Mouse (Mus musculus): ENCODE results near the gene Gpr62.

The Gpr62 gene

DNA sequence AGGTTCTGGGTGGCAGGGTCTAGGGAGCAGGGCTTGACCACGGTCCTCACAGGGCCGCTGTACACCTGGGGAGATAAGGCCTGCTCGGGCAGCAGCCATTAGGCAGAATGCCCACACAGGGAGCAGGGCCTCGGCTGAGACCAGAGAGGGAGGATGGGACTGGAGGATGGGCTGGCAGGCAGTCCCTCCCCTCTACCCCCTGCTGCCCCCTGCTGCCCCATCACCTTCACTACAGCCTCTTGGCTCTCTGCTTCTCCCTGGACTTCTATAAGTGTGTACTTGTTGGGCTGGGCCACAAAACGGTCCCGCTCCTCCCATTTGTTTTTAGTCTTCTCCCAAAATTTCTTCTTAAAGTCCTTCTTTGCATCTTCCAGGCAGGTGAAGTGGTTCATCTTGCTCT is 8.7 kb upstream of the Gpr62 start:
- DNase-seq (ENCODE audit: low spot score): peak; percentile 68

DNA sequence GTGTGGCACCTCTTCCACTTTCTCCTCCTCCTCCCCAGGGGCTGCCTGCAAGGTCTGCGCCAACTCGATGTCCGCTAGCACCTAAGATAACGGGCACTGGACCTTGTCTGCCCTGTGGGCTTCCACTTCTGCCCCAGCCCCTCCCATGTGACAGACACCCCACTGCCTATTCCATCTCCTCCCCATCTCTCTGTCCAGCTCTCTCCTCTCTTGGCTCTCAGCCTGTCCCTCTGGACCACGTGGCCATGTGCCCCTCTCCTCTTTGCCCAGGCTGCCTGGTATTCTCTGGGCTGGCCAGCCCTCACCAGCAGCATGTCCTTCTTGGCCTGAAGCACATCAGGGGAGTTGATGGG is 8.0 kb upstream of the Gpr62 start:
- no peak for DNase-seq (ENCODE audit: low spot score)

DNA sequence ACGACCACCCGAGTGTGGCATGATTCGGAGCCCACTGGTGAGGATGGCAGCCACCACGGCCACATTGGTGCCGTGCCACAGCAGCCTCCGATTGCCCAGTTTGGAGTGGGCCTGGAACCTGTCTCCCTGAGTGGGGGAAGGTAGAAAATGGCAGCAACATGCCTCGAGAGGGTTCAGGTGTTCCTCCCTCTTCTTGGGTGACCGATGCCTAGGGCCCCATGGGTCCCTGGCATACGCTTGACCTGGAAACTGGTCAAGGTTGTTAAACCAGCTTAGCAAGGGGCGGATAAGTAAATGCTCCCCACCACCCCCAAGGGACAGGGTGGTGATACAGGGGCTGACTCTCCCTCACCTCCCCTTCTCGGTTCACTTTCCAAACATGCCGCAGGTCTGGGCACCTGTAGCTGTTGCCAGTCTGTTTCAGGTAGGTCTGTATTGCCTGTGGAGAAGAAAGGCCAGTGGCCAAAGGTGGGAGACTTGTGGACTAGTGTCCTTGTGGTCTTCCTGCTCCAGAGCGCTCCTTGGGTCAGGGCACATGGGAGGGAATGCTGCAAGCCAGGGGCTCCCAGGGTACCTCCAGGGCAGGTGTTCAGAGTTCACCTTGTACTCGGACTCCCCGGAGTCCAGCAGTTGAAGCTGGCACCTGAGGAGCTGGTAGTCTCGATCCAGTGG is 7.5 kb upstream of the Gpr62 start:
- no peak for DNase-seq (ENCODE audit: low spot score)

DNA sequence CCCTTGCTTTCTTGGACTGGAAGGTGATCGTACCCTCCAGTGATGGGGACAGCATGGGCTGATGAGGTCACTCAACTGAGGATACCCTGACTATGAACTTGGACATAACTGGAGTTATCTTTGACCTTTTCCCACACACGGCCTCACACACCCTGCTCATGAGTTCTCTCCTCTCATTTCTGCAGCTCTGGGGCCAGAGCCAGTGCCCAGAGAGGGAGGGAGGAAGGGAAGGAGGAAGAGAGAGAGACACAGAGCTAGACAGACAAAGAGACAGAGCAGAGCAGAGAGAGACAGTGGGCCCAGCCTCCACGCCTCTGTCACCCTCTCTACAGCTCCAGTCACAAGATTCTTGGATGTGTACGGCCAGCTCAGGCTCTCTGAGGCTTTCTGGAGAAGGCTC is 6.6 kb upstream of the Gpr62 start:
- DNase-seq (ENCODE audit: low spot score): no peak

DNA sequence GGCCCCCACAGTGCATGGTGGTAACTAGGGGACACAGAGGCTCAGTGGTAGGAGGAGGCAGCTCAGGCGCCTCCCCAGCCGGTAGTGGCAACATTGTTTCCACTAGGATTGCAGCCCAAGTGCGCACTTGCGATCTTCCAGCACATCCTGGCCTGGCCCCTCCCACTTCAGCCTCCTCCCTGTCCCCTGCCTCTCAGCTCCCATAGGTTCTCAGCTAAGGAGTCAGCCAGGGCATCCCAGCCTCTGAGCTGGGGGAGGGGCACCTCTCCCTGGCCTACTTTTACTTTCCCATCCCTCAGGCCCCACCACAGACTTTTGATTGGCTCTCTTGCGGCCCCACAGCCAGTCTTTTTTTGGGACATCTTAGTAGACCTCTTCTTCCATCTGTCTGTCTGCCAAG is 6.2 kb upstream of the Gpr62 start:
- peak; percentile 51 for DNase-seq (ENCODE audit: low spot score)

DNA sequence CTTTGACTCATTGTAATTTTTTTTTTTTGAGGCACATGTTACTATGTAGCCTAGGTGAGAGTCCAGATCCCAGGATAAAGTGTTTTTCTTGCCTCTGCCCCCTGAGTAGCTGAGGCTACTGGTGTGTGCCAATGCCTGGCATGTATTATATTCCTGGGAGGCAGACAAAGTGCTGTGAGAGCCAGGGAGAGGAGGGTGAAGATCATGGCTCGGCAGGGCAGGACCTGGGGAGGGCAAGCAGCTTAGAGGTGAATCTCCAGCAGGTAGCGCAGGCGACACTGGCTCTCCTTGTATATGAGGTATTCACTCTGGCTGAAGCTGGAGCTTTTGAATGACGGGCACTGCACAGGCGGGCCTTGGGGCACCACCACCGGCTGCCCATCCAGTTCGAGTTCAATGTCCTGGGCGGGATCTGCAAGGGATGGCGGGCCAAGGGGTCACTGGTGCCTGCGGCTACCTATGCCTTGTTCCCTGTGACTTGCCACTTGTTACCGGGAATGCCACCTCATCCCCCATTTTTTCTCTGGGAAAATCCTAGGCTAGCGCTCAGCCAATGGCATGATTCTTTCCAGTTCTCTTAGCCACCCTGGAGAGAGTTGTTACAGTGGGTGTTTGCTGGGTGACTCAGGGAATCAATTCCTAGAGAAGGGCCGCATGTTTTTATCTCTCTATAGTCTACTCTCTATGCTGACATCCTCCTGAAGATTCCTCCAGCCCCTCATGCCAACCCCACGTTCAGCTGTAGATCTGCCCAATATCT is 5.4 kb upstream of the Gpr62 start:
- no peak for DNase-seq (ENCODE audit: low spot score)

DNA sequence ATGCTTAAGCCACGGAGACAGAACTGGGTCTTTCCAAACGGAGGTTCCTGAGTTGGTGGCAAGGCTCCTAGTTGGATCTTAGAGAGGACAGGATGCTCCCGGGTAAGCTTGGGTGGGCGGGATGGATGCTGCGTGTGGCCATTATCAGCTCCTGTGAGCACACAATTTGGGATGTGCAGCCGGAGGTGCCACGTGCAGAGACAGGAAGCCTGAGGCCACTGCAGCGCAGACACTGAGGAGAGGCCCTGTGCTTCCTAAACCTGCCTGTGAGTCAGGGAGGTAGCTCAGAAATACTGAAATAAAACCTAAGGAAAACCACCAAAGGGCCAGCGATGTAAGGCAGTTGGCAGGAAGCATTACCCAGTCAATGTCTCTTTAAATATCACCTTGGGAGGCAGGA is 4.0 kb upstream of the Gpr62 start:
- DNase-seq (ENCODE audit: low spot score): no peak

DNA sequence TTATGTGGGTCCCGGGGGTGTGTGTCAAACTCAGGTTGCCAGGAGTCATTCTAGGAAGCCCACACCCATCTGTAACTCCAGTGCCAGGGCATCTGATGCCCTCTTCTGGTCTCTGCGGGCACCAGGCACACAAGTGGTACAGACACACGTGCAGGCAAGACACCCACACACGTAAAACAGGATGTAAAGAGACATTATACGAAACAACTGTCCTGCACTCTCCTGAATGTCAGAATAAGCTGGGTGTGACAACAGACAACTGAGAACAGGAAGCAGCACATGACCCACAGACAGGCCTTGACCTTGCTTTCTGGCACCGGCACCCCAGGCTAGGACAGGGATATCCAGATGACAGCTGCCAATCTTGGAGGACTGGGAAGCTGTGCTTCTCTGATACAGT is 3.6 kb upstream of the Gpr62 start:
- no peak for DNase-seq (ENCODE audit: low spot score)

DNA sequence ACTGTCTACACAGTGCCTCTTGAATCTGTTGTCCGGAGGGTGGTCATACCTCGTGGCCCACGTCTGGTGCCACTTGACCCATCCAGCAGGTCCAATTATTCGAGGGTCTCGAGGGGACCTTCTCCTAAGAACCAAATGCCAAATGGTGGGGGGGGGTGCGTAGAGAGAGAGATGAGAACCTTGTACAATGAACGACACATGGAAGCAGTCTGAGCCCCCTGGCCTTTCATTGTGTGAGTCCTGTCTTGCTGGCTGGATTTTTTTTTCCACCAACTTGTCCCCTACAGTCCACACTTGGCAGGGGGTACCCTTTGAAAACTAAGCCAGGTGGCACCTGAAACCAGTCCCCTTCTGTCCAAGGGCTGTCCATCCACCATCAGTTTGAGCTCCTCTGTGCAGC is 2.0 kb upstream of the Gpr62 start:
- no peak for DNase-seq (ENCODE audit: low spot score)

DNA sequence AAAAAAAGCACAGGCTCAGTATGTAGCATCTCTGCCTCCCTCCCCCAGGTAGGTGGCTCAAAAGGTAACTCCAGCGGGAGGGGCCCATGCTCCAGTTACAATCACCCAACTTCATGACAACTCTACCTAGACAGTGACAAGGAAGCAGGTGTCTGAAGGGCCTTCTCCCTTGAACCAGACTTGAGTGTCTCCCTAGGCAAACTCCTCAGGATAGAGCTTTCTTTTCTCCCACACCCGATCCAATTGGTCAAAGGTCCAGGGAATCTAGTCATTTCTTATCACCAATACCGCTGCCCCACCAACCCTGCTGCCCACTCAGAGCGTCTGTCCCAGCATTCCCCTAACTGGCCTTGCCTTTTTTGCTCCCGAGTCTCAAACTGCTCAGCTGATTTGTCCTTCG is 983 bp upstream of the Gpr62 start:
- no peak for DNase-seq (ENCODE audit: low spot score)

DNA sequence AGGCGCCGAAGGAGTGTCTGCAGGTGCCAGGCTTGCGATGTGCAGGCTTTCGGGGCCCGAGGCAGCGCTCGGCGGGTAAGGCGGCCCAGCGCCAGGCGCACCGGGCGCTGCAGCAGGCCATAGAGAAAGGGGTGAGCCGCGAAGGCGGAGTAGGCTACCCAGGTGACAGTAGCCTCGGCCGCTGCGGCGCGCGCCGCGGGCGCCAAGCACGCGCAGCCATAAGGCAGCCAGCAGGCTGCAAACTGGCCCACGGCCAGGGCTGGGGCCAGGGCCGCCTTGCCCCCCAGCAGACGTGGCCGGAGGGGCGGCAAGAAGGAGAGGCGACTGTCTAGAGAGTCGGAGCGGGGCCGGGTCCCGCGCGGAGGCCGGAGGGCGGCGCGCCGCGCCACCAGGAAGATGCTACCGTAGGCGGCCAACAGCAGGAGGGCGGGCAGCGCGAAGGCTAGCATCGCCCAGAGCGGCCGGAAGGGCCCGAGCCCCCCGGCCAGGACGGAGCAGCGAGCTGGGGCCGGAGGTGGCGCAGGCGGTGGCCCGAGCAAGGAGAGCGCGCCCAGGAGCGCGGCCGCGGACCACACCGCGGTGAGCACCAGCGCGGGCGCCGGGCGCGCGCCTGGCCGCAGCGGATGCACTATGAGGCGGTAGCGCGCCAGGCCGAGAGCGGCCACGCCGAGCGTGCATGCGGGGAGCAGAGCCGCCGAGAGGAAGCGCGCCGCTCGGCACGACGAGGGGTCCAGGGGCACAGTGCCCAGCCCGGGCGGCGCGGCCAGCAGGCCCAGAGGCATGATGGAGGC is 792 bp downstream of the Gpr62 start:
- peak; percentile 49 for DNase-seq (ENCODE audit: low spot score)

DNA sequence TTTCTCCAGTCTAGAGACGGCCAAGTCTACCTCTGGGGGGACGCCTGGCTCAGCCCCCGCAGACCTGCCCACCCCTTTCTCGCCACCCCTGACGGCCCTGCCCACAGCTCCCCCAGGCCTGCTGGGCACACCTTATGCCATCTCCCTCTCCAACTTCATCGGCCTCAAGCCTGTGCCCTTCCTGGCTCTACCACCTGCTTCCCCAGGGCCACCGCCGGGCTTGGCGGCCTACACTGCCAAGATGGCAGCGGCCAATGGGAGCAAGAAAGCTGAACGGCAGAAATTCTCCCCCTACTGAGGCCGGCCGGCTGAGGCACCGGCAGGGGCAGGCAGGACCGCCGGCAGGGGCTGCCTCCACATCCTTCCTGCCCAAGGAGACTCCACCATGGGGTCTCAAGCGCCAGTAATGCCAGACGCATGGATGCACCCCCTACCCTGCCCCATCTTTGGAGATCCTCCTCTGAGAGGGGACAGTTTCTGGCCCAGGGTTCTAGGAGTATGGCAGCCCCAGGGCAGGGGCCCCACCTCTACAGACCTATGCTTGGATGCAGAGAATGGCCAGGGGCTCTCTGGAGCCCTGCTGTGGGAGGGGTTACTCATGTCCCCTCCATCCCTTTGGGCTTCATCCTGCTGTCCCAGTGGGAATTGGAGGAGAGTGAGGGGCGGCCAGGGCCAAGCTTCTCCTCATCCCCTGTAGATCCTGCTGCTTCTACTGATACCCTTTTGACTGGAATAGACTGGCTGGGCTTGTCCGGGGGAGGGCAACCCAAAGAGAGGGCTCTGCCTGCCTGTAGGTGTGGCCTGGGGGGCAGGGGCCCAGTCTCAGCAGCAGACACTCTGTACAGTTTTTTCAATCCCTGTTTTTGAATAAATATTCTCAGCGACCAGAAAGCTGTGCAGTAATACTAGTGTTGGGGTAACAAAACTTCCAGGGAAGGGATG is 2.3 kb downstream of the Gpr62 start:
- DNase-seq (ENCODE audit: low spot score): no peak

DNA sequence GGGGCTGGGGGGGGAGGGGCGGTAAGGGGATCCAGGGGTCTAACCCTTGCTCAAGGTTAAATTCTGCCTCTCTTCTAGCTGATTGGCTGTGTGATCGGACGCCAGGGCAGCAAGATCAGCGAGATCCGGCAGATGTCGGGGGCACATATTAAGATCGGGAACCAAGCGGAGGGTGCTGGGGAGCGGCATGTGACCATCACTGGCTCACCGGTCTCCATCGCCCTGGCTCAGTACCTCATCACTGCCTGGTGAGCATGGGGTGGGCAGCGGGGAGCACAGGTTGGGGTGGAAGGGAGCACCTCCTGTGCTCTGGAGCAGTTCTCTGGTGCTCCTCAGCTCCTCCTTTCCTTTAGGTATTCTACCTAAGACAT is 3.3 kb downstream of the Gpr62 start:
- DNase-seq (ENCODE audit: low spot score): no peak

DNA sequence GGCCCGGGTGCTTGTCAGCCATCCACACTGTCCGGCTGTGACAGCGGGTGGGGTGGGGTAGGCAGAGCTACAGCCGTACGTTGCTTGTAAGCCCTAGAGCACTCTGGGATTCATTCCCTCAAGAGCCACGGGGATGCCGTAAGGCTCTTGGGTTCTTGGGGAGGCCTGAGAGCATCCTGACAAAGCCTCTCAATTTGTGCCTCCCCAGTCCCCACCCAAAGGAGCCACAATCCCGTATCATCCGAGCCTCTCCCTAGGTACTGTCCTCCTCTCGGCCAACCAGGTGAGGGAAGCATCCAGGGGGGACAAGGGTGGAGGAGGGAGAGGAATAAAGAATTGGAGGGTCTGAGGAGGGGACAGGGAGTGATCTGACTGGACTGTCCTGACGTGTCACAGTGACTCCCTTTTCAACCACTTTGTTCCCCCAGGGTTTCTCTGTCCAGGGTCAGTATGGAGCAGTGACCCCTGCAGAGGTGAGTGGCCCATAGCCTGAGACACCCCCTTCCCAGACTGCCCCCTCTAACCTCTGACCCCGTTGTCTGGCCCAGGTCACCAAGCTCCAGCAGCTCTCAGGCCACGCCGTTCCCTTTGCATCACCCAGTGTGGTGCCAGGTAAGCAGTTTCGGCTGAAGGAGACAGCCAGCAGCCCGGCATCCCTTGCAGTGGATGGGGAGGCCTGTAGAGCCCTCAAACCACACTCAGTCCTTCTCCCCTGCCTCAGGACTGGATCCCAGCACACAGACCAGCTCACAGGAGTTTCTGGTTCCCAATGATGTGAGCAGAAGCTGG is 3.9 kb downstream of the Gpr62 start:
- no peak for DNase-seq (ENCODE audit: low spot score)

DNA sequence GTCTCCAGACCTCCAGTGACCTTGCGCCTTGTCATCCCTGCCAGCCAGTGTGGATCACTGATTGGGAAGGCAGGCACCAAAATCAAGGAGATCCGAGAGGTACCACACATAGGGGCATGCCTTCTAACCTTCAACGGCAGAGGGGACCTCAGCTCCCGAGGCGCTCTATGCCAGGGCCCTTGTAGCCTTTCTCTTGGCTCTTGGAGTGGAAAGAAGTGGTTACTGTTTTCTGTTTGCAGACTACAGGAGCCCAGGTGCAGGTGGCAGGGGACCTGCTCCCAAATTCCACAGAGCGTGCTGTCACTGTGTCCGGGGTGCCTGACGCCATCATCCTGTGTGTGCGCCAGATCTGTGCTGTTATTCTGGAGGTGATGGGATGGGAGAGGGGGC is 4.7 kb downstream of the Gpr62 start:
- no peak for DNase-seq (ENCODE audit: low spot score)

DNA sequence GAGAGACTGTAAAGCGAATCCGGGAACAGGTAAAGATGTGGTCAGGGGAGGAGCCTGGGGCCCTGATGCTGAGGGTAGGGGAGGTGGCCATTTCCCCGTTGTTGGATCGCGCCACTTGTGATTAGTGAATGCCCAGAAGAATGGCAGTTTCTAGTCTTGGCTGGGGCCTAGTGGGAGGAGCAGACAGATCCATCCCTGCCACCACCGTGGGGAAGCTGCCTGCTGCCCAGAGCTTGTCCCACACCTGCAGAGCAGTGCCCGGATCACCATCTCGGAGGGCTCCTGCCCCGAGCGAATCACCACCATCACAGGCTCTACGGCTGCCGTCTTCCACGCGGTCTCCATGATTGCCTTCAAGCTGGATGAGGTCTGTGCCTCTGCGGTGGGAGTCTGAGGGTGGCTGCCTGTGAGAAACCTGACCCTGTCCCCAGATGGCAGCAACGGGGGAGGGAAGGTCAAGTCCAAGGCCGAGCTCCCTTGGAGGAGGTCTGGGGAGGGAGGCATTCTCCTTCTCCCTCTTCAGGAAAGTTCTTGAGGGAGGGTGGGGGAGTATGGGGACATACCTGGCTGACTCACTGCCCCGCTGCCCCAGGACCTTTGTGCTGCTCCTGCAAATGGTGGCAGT is 5.2 kb downstream of the Gpr62 start:
- DNase-seq (ENCODE audit: low spot score): no peak

DNA sequence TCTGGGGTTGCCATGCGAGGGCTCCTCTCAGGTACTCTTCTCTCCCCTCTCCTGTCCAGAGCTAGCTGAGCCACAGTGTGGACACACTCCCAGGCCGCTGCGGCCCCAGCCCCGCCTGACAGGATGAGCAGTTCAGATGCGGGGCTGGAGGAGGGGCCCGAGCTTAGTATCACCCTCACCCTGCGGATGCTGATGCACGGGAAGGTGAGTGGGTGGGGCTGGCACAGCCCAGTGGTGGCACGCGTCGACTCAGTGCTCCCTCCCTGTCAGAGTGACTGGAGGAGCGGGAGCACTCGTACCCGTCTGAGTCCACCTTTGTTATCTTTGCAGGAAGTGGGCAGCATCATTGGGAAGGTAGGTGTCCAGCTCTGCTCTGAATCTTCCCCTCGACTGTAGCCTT is 5.8 kb downstream of the Gpr62 start:
- DNase-seq (ENCODE audit: low spot score): no peak

DNA sequence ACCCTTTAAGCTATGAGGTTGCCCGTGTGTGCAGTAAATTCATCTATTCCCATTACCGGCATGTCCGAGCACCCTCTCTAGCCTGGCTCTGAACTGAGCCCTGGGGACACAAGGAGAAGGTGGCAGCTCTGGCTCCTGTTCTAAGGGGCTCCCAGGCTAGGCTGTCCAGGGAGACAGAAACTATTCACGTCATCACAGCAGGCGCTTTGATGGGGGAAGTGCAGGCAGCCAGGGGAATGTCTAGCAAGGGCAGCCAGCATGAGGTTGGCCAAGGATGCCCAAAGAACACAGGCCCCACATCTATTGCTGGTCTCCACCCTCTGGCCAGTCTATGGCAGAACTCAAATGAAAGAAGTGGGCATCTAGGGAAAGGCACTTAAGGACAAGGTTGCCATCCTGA is 7.8 kb downstream of the Gpr62 start:
- DNase-seq (ENCODE audit: low spot score): no peak

DNA sequence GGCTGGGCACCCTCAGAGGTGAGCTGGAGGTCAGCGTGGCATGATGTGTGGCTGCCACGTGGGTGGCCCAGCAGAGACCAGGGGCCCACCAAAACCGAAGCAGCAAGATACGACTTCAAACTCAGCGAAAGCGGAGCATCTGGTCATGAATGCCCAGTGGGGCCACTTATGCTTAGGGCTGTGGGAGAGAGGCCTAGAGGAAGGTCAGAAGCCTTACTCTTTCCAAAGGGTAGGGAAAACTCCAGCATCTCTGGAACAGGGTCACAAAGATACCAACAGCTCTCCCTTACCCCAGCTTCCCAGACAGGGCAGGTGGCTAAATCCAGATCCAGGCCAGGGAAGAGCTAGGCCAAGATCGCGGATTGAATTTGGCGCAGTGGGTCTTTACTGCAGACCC is 8.6 kb downstream of the Gpr62 start:
- no peak for DNase-seq (ENCODE audit: low spot score)

DNA sequence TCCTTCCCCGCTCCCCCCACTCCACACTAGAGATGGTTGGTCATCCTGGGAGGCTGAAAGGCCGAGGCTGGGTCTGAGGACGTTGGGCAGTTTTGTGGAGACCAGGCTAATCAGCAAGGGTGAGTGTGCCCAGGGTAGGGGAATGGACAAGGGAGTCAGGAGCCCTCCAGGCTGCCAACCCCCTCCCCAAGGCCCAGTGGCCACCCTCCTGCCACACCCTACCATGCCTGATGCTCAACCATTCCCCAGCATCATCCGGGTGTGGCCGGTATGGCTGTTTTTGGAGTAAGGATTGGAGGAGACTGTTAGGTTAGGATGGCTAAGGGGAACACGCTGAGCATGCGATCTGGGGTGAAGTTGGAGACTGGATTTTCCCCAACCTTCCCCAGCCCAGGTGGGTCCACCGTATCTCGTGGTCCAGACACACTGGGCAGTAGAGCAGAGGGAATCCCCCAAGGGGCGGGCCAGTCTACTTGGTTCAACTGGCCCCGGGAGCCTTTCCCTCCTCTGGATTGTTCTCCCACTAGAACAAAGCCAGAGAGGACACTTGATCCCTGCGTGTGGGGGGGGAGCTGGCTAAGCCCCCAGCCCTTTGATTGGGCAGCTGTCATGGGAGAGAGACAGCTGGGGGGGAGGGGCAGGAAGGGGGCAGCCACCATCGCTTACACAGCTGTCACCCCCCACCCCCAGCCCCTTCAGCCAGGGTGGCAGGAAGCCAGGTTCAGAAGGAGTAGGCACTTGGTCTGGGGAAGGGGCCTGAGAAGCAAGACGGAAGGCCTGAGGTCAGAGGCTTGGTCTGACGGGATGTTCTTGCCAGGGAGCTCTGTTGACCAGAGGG is 9.2 kb downstream of the Gpr62 start:
- no peak for DNase-seq (ENCODE audit: low spot score)
